9 mouse cellular contexts compared by ENCODE assay signal in the genomic region with DNA sequence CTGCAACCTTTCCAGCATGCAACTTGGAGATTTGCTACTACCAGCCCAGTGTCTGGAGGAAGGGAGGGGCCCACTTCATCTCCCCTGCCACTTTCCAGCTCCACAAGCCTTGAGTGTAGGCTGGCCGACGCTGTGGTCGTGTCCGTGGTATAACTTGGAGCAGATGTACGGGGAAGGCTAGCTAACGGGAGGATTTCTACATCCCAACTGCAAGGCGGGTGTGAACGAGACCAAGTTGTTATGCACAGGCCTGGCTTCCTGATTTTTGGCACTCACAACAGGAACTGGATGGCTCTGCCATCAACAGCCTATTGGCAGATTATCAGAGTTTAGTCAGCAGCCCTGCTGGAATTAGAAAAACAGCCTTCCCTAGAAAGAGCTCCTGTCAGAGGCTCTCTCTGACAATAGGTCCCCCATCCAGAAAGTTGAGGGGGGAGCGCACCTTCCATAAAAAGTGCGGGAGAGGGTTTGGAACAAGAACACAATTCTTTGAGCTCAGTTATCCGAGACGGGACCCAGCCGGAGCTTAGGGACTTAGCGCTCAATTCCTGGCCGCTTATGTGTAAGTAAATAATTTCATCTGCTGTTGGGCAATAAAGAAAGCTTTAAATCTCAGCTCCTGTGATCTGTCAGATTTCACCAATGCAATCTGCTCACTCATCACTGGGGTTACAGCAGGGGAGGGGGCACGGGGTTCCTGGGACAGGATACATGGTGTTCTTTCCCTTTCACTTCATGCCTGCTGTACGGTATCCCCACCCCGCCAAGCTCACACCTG.
A peak's percentile ranks its signal among the peaks of the same experiment; 100 is the strongest.
DNase-seq lines count a peak whose midpoint lies in the region; ATAC-seq lines count a peak whose summit lies in the region.
"Had no signal": no experiment of that assay in that cellular context is flagged by ENCODE, and none has a peak within 500 bp of the region (broad histone marks: within the 10 kb centered on the region; RNA-seq: fewer than 3 reads in every experiment).

No protein-coding gene starts in this region.

- H3K27ac ChIP-seq in hindbrain, embryonic 12.5 days: peak overlapping the region; percentile 60
- H3K27ac ChIP-seq: heart, embryonic 10.5 days had no signal

- H3K9me3 ChIP-seq in hindbrain, embryonic 12.5 days (replicated peaks): no peaks in the 10 kb centered on the region
- H3K9me3 ChIP-seq: heart, embryonic 10.5 days had no signal

- H3K9ac ChIP-seq in hindbrain, embryonic 12.5 days: no peak overlapping the region

- H3K4me3 ChIP-seq in hindbrain, embryonic 12.5 days: no peak overlapping the region
- H3K4me3 ChIP-seq: heart, embryonic 10.5 days had no signal

- peak; percentile 68 for DNase-seq in right cerebral cortex, adult 18-20 months
- DNase-seq in right cerebral cortex, postnatal 14 days: no peak
- peak; percentile 46 for DNase-seq in left cerebral cortex, postnatal 4 days
- DNase-seq in urinary bladder, adult 18-20 months (ENCODE audit: low spot score in 2 of 2): no peak
- no peak for DNase-seq in ovary, postnatal 36 days (ENCODE audit: low spot score)
- DNase-seq in thymus, postnatal 0 days (ENCODE audit: low spot score): no peak
- no peak for DNase-seq in spleen, postnatal 36 days (ENCODE audit: low spot score in 2 of 2)

- H3K4me2 ChIP-seq in hindbrain, embryonic 12.5 days (replicated peaks): 0 out of 2 replicates have a peak overlapping the region, but pooled peaks have one; percentile 13

- WGBS in hindbrain, embryonic 12.5 days: 52% methylated on average over 18 of the region's 18 CpGs

- no peaks in the 10 kb centered on the region for H3K36me3 ChIP-seq in hindbrain, embryonic 12.5 days
- H3K36me3 ChIP-seq: heart, embryonic 10.5 days had no signal

- intact Hi-C loops in left cerebral cortex, postnatal 4 days (cut with DNase I): loop anchor here (5.0 to 10.0 kb wide), 3 partner anchors 114 to 1077 kb away; partner anchors contain the start of genes Crtac1 and Hps1

- peaks cover 45% of the 10 kb centered on the region for H3K4me1 ChIP-seq in hindbrain, embryonic 12.5 days

- 0 out of 2 replicates have a peak, but pooled peaks cover 5% of the 10 kb centered on the region for H3K27me3 ChIP-seq in hindbrain, embryonic 12.5 days

- no peak for ATAC-seq in hindbrain, embryonic 12.5 days (ENCODE audit: low FRiP score)

Comparison
In these comparisons a context has a peak if more than half of its experiments do, and no peak if none do; other contexts are left out.
1. DNase-seq: peak in right cerebral cortex, adult 18-20 months (single experiment) and left cerebral cortex, postnatal 4 days (single experiment); none in right cerebral cortex, postnatal 14 days (single experiment), urinary bladder, adult 18-20 months (0 of 2), ovary, postnatal 36 days (single experiment), thymus, postnatal 0 days (single experiment) and spleen, postnatal 36 days (0 of 2).